Mouse (Mus musculus) left cerebral cortex, adult 18-20 months (tissue): ENCODE results near the gene Acoxl. TPM values are rescaled to one million over a fixed set of nuclear protein-coding genes. Genes with fewer than 3 reads are reported as not detected.

Source experiments
- DNase-seq, 2 experiments: peaks; one replicate each; pipeline ENCODE4 v3.0.0; 2021 to 2022; ENCODE audit warnings: low spot score in 2 of 2, mixed read lengths in 1 of 2
- total RNA-seq, 2 experiments: library from RNA; stranded (reverse); gene quantifications; 2 replicates each; pipeline ENCODE4 v1.2.3; 2021

Acoxl gene
- total RNA-seq, 2 experiments from 2014 or later, result not detected

- peak in 1 of 2 experiments; percentile 8 for DNase-seq
These were observed 56.2 kb downstream of the Acoxl start for GRCm38 (mm10) chr2:127894890-127895289.

GRCm38 (mm10) chr2:127897718-127898117, 59.0 kb downstream of the Acoxl start:
- DNase-seq, result no peak

DNA sequence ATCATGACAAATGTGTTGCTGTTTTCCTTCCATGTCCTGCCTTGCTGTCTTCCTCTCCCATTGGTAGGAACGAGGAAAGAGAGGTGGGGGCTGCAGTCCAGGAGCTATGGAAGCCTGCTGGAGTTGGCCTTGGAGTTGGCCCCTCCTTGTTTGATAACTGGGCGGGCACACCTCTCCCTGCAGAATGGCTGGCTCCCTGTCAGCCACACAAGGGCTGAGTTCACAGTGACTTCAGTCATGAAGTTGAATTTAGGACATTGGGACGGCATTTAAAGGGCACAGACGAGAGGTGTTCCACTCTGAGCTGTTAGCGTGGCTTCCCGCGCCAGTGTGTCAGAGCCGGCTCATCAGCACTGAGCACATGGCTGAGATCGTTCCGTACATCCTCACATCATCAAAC, 66.2 kb downstream of the Acoxl start:
- DNase-seq, result no peak

DNA sequence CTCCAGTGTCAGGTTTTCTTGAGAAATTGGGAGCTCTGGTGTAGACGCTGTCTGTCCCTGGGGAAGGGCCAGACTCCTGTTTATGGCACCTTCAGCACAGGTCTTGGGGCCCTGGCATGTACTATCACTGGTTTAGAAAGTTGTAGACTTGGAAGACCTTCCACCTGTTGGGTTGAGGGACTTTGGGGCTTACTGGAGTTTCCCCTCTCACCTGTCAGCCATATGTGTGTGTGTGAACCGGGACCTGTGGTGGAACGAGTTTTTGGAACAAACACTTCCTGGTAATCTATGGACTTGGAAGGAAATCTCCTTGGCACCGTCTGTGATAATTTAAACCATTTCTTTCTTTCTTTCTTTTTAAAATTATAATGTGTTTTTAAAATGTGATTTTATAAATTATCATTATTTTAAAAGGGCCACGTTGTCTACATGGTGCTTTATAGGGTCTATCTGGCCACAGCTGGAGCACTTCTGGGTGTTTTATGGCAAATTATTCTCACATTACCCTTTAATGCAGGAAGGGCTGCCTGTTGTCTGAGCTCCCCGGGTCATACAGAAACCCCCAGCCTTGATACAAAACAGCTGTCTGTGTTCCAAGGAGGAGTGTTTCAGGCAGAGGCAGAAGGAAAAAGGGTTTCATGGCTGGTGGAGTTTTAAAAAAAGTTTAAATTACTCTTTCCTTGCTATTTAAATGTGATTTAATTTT, 68.5 kb downstream of the Acoxl start:
- no peak for DNase-seq

DNA sequence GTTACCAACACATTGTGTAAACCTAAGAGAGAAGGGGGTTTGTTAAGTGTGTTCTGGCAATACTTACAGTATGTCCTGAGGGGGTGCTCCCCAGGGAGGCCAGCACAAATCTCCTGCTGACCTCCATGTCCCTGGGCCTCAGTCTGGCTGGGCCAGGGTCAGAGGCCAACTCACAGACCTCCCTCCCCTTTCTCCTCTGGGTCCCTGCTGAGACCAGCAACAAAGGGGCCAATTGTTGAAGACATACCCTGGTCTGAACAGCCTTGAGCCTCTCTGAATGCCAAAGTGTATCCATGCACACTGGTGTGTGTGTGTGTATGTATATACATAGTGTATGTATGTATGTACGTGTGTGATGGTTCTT, 69.0 kb downstream of the Acoxl start:
- DNase-seq, result no peak

GRCm38 (mm10) chr2:127908881-127909280, 70.2 kb downstream of the Acoxl start:
- DNase-seq, result no peak

DNA sequence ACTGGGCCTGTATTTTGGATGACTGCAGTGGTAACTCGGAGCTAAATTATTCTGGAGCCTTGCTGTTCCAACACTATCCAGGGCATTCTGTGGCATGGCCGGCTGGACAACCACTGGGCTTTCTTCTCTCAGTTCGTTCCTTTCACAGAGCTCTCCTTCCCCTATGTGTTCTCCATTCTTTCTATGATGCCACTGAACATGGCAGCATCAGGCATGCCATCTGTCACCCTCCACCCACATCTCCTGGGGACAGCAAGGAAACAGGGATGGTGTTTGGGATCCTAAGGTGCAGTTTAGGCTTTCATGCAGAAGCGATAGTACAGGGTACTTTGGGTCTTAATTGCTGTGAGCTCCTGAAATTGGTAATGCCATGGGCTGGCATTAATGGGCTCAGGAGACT, 71.1 kb downstream of the Acoxl start:
- no peak for DNase-seq

DNA sequence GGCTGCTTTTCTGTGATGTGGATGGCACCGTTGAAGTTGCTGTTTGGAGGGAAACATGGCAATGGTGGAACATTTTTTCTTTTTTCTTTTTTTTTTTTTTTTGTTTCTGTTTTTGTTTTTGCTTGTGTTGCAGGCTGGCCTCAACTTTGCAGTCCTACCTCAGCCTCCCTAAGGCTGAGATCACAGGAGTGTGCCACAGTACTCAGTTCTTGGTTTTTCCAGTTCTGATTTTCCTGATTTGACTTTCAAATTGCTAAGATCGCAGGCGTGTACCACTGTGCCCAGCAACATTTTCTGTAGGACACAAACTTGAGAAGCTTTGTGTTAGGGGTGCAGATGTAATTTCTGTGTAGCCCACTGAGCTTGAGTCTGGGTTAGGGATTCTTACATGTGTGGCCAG, 72.9 kb downstream of the Acoxl start:
- no peak for DNase-seq

DNA sequence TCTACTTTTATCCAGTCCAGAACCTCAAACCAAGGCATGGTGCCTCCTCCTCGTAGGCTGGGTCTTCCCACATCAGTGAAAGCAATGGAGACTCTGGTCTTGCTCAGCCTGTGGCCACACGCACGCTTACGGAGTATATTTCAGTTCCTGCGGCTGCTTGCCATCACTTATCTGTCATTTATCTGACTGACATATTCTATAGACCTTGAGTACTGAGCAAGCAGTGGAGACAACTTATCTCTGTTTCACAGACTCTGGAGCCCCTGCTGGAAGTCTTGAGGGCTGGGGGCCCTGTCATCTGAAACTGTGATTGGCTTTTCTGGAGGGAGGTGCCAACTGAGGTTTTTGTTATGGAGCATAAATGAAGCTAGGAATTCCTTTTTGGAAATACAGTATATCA, 75.4 kb downstream of the Acoxl start:
- DNase-seq, result no peak

DNA sequence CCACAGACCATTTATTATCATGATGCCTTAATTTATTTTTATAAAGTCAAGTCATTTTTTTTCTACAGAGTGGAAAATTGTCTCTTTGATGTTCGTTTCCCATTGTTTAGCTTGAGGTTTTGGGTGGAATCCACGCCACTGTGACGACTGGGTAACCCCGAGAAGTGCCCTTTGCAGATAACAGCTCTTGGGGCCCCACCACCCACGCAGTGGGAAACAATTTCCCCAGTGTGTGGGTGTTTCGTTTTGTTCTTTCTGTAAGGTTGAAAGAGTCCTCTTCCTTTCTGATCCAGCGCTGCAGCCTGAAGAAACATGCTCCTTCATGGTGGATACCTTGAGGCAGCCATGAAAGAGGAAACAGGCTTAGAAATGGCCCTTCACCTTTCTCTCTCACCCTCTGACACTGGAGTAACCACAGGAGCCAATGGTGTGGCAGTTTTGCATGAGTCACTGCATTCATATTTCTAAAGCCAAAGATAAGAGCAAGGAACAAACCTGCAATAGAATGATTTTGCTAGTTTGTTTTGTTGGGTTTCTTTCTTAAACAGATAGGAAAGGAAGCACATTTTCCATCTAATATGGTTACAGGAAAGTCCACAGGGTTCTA, 78.2 kb downstream of the Acoxl start:
- no peak for DNase-seq

DNA sequence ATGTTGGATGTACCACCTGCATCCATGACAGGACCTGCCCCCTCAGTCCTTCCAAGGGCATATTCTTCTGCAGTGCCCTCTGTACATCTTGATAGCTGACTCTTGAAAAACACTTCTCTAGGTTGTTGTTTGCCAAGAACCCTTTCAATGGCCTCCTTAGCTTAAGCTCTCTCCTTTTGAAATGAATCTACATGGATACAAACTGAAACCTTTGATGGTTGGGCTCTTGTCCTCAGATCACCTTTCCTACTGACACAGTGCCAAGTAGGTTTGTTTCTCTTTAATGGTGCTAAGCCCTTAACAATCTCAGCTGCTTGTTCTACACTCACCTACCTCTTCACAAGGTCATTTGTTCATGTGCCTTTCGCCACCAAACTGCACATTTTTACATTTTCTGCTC, 81.1 kb downstream of the Acoxl start:
- DNase-seq, result no peak

DNA sequence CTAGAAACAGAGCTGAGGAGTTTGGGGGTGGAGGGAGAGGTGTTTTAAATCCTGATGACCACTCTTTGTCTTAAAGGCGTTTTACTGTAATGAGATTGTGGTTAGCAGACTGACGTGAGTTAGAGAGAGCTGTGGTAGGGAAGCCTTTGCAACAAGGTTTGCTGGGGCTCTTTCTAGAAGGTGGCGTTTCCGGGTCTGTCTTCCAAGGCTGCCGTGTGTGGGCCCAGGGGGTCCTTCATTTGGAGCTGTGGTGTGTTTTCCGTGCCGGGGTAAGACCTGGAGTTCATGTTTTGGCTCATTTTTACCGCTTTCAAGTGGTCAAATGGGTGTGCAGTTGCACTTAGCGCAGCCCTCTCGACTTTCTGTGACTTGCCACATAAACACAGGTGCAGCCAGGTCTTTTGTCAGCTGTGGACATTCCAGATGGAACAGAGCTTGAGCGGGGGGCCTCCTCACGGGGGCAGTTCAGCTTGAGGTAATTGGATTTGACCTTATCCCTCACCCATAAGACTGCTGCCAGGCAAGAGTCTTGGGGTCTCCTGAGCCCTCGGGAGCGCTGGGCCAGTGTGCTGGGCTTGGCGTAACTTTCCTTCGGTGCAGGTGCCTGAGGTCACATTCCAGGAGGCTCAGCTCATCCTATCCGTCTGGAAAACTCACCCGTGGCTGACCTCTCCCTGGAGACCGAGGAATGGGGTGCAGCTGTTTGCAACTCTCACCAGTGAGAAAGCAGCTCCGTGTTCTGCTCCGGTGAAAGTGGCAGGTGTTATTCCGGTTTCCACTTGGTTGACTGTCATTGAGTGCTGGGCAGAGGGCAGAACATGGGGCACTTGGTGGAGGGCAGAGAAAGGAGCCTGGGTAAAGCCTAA, 83.6 kb downstream of the Acoxl start:
- DNase-seq, result no peak

DNA sequence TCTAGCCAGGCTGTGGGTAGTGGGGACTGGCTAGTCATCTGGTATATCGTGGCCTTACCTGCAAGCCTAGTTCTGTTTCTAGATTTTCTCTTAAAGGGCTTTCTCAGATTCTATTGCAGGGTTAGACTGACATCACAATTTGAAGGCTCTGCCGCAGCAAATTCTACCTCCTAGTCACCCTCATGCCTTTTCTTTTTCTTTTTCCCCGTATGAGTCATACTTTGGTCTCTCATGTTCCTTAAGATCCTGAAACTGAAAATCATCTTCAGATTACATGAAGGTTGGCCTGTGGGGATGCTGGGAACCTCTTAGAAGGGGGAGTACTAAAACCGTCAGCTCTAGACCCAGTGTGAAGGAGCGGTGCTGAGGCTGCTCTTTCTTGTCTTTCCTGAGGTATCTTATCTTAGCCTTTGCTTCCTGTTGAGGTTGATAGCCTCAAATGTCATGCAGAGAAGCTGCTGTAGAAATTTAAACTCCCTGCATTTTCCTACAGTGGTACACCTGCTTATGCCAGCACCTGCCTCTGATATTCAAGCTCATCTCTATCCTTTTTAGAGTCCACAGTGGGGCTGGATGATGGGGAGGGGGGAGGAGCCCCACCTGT, 84.5 kb downstream of the Acoxl start:
- no peak for DNase-seq

DNA sequence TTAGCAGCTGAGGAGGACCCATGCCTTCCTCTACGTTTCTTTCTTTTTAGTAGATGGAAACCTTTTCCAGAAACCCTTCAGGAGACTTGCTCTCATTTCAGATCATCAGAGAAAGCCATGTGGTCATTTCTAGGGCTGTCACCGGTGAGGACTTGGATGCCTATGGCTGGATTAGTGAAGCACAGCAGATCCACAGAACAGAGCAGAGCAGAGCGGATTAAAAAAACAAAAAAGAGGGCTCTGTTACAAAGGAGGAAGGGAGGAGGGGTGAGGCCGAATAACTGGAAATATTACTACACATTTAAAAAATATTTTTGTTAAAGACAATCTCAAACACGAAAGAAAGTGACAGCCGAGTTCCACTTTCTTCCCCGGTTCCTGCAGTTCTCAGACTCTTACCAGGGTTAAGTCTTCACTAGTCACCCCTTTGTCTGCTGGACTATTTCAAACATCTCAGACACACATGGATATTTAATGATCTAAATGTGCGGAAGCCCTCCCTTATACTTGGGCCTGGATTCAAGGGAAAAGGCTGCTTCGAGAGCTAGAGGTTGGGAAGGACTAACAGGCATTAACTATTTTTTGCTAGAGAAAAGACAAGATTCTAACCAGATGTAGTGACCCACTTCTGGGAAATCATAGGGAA, 88.1 kb downstream of the Acoxl start:
- no peak for DNase-seq

DNA sequence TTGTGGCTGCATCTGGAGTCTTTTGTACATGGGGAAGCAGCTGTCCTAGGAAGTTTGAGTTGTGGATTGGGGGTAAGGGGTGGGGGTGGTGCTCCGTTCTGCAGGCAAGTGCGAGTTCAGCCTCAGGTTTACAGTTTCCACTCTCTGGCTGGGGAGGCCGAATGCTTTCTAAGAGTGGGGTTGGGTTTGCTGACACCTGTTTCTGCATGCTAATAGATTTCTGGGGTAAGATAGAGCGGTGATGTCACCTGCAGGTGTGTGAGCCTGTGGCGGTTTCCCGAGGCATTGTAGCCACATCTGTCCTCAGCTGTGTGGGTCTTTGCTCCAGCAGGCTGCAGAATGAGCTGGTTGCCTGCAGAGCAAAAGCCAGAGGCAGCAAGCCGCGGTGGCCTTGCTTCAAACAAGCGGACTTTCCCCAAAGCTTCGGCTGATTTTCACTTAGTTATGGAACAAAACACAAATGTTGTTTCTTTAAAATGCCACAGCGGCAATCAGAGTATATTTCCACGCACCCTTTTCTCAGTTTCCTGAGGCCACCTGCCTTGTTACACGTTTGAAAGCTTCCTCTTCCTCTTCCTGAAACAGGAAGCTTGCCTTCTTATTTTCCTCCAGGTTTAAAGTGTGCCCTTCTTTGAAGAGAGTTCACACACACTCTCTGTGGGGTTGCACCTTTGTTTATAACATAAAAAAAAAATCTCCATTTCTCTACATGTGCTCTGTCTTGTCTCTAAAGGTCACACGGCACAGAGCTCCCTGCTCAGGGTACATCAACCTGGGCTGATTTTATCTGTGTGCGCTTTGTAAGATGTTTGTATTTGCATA, 89.0 kb downstream of the Acoxl start:
- DNase-seq, result no peak

- no peak for DNase-seq
These were observed 89.6 kb downstream of the Acoxl start for GRCm38 (mm10) chr2:127928279-127928678.

DNA sequence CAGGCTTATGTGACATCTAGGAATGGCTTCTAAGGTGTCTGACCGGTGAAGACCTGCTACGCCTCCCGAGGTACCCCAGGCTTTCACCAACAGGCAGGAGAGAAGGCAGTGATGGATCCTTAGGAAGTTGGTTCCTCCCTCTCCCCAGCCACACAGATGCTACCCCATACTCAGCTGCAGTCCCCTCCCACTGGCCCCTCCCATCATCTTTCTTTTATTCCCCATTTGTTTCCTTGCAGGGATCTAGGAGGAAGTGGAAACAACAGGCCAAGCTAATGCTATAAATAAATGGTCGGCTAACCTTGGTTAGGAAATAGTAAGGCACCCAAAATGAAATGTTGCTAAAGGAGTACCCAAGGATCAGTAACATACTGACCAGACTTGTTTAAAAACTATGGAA, 90.2 kb downstream of the Acoxl start:
- no peak for DNase-seq

DNA sequence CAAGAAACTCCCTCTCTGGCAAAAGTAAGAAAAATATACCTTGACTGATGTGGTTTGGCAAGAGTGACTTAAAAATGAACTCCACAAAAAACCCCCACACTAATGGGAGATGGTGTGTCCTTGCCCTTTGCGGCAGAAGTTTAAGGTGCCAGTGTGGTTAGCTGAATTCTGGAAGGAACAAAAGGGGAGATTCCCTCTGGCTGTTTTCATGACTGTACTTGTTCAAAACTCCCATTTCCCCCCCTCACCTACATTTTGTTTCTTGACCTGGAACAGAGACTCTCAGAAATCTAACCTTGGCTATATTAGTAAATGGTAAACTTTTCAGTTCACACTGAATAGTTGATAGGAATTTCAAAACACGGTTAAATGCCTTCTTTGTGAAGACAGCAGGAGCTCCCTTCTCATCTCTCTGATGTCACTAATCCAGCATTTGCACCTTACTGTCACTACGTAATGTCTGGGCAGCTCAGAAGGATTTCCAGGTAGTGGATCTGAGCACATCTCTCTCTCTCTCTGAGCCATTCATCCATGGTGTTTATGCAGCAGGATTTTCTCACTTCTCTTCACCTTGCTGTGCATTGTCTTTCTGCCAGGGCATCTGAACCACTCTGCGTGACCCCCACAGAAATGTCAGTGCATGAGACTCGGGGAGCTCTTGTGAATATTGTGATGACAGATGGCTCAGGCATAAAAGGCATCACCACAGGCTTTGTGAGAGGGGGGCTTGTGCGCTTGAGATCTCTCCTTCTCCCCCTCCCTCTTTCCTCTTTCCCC, 91.5 kb downstream of the Acoxl start:
- no peak for DNase-seq

- DNase-seq, result no peak
These were observed 92.9 kb downstream of the Acoxl start for GRCm38 (mm10) chr2:127931576-127931975.

GRCm38 (mm10) chr2:127933531-127933931, 94.9 kb downstream of the Acoxl start:
- DNase-seq, result no peak
